ENCODE assay signal across 16 mouse cellular contexts in the genomic region with DNA sequence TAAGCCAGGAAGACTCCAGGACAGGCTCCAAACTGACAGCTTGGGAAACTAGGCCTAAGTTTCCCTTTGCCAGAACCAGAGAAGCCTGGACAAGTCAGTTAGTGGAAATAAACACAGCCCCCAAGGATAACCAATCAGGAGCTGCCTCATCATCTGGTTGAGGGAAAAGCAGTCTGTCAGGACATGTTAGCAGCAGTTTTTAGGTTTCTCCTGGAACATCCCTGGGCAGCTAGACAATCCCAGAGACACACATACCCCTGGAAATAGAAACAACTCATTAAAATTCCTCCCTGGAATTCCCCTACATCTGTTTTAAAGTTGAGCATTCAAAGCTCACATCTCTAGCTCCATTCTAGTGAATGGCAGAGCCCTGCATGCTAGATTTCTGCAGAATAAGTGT.
"Had no signal": no experiment of that assay in that cellular context is flagged by ENCODE, and none has a peak within 500 bp of the region (broad histone marks: within the 10 kb centered on the region; RNA-seq: fewer than 3 reads in every experiment).

No protein-coding gene starts in this region.

- H3K27ac ChIP-seq: limb, embryonic 15.5 days; liver, embryonic 12.5 days; midbrain, embryonic 10.5 days; neural tube, embryonic 15.5 days had no signal

- DNase-seq: kidney, adult 18-20 months; kidney, postnatal 10 days; kidney, postnatal 4 days; lung, embryonic 14.5 days; lung, postnatal 10 days; lung, postnatal 4 days; midbrain, embryonic 14.5 days; right cerebral cortex, postnatal 4 days; spleen, adult 18-20 months; thymus, adult 2 months; thymus, postnatal 25 days had no signal

- H3K4me3 ChIP-seq: limb, embryonic 15.5 days; liver, embryonic 12.5 days; midbrain, embryonic 10.5 days; myocyte; neural tube, embryonic 15.5 days had no signal
